Mouse (Mus musculus) limb, embryonic 14.5 days (tissue): ENCODE data around the gene Dcdc2a. TPM values are rescaled to one million over a fixed set of nuclear protein-coding genes. Genes with fewer than 3 reads are reported as not detected.

Experiments
- ATAC-seq: fragments of 200-750 bp; cut with Nextera tagmentation; 2 replicates; pipeline ENCODE4 v1.8.0; 2017; ENCODE audit warnings: low read depth, moderate number of reproducible peaks, moderate TSS enrichment; ENCODE audit not compliant: low FRiP score
- DNase-seq: peaks from one replicate; pipeline ENCODE4 v3.0.0-alpha.2; 2015; ENCODE audit warnings: low spot score
- H3K27ac ChIP-seq: fragments of 300-500 bp; sonication (generic); replicated peaks from 2 replicates; pipeline ENCODE4 v1.5.1; 2014; ENCODE audit warnings: low read depth, mild to moderate bottlenecking, low read length, moderate library complexity, mixed read lengths
- H3K27me3 ChIP-seq: fragments of 300-500 bp; sonication (generic); 2 replicates; pipeline ENCODE4 v1.6.1; 2014; ENCODE audit warnings: low read length, mixed read lengths; ENCODE audit not compliant: control insufficient read depth, insufficient read depth
- H3K36me3 ChIP-seq: fragments of 300-500 bp; sonication (generic); 2 replicates; pipeline ENCODE4 v1.6.1; 2014; ENCODE audit warnings: mild to moderate bottlenecking, low read length, moderate library complexity, mixed read lengths; ENCODE audit not compliant: control insufficient read depth, insufficient read depth
- H3K4me1 ChIP-seq: fragments of 300-500 bp; sonication (generic); 2 replicates; pipeline ENCODE4 v1.6.1; 2014; ENCODE audit warnings: antibody characterized with exemption, low read length, mixed read lengths; ENCODE audit not compliant: control insufficient read depth, insufficient read depth
- H3K4me2 ChIP-seq: fragments of 300-500 bp; sonication (generic); replicated peaks from 2 replicates; pipeline ENCODE4 v1.6.1; 2014; ENCODE audit warnings: low read depth, mild to moderate bottlenecking, low read length, moderate library complexity; ENCODE audit not compliant: severe bottlenecking
- H3K4me3 ChIP-seq: fragments of 300-500 bp; sonication (generic); replicated peaks from 2 replicates; pipeline ENCODE4 v1.5.1; 2014; ENCODE audit warnings: low read length
- H3K9ac ChIP-seq: fragments of 300-500 bp; sonication (generic); 2 replicates; pipeline ENCODE4 v1.6.1; 2014; ENCODE audit warnings: mild to moderate bottlenecking, low read depth, low read length, moderate library complexity; ENCODE audit not compliant: severe bottlenecking
- H3K9me3 ChIP-seq: fragments of 300-500 bp; sonication (generic); 2 replicates; pipeline ENCODE4 v1.6.1; 2016; ENCODE audit warnings: low read length; ENCODE audit not compliant: control insufficient read depth
- POLR2A ChIP-seq: fragments of 200-500 bp; IDR thresholded peaks from 2 replicates; pipeline ENCODE4 v1.8.0; 2012; ENCODE audit warnings: inconsistent platforms, mild to moderate bottlenecking, moderate library complexity, borderline replicate concordance; ENCODE audit not compliant: insufficient read depth, insufficient read length; ENCODE audit errors: extremely low read depth
- WGBS: fragments of 180-500 bp; shearing (Covaris S2); extraction: QIAGEN DNeasy Blood & Tissue Kit; methylation state at CpG from one replicate; pipeline ENCODE4 v1.1.7; 2014; 5-methylcytosine and 5-hydroxymethylcytosine counted together
- polyA plus RNA-seq, 2 experiments: library from polyadenylated mRNA; depleted of rRNA in 1 of 2; stranded (reverse) in 1 of 2; unstranded in 1 of 2; fragments of >200 nt; fragmentation: Nextera tagmentation in 1 of 2; extraction: Ambion mirVana in 1 of 2; gene quantifications; 2 replicates each; pipeline versions ENCODE4 v1.2.1 to v1.2.3; 2012 to 2014

Dcdc2a gene
- polyA plus RNA-seq, 2 experiments: 0.82 to 0.84 TPM

- no peak overlapping the region for H3K9ac ChIP-seq
- H3K4me3 ChIP-seq: no peak overlapping the region
- H3K4me1 ChIP-seq: peaks cover 6% of the 10 kb centered on the region; the same call in 1 of the 2 replicates
- H3K4me2 ChIP-seq: no peak overlapping the region
- 54% methylated on average over 5 of the region's 5 CpGs for WGBS
- no peak for DNase-seq
- H3K9me3 ChIP-seq: no peaks in the 10 kb centered on the region
- H3K27me3 ChIP-seq: no peaks in the 10 kb centered on the region
- H3K27ac ChIP-seq: no peak overlapping the region
- H3K36me3 ChIP-seq: no peaks in the 10 kb centered on the region
- no peak for ATAC-seq
- no peak for TF ChIP-seq POLR2A
Measured at GRCm38 (mm10) chr13:25106740-25107139, 50.9 kb downstream of the Dcdc2a start.

GRCm38 (mm10) chr13:25108353-25108752, 52.5 kb downstream of the Dcdc2a start:
- ATAC-seq: no peak
- no peaks in the 10 kb centered on the region for H3K9me3 ChIP-seq
- no peak overlapping the region for H3K4me2 ChIP-seq
- no peak overlapping the region for H3K4me3 ChIP-seq
- H3K9ac ChIP-seq: no peak overlapping the region
- DNase-seq: no peak
- H3K27ac ChIP-seq: no peak overlapping the region
- peaks cover 6% of the 10 kb centered on the region; the same call in 1 of the 2 replicates for H3K4me1 ChIP-seq
- WGBS: 72% methylated on average over 3 of the region's 3 CpGs
- no peaks in the 10 kb centered on the region for H3K36me3 ChIP-seq
- no peak for TF ChIP-seq POLR2A
- no peaks in the 10 kb centered on the region for H3K27me3 ChIP-seq

GRCm38 (mm10) chr13:25110592-25111095, 54.8 kb downstream of the Dcdc2a start:
- H3K36me3 ChIP-seq: no peaks in the 10 kb centered on the region
- ATAC-seq: no peak
- 74% methylated on average over 5 of the region's 5 CpGs for WGBS
- no peak for DNase-seq
- no peak overlapping the region for H3K9ac ChIP-seq
- H3K27ac ChIP-seq: no peak overlapping the region
- TF ChIP-seq POLR2A: no peak
- H3K4me3 ChIP-seq: no peak overlapping the region
- H3K4me2 ChIP-seq: no peak overlapping the region
- no peaks in the 10 kb centered on the region for H3K9me3 ChIP-seq
- H3K4me1 ChIP-seq: peaks cover under 1% of the 10 kb centered on the region; the same call in 1 of the 2 replicates
- no peaks in the 10 kb centered on the region for H3K27me3 ChIP-seq

DNA sequence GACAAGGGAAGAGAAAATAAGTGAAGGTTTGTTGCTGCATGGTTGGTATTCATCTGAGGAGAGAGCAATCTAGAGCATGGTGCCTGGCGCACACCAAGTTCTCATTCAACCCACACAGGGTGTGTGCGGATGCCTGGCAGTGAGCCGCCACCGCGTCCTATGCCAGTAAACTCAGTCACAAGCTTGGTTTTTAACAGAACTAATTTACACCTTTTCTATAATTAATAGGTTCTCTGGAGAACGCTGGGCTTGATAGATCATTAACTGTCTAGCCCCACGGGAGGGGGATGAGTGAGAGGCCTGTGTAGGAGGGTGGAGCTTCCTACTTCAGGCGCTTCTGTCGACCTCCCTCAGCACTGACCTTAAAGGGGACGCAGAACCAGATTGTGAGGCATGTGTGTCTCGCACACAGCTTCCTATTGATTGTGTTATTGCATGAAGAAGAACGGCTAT, 59.7 kb downstream of the Dcdc2a start:
- DNase-seq: no peak
- no peaks in the 10 kb centered on the region for H3K4me1 ChIP-seq
- peak overlapping the region; percentile 55 for H3K9ac ChIP-seq
- 29% methylated on average over 12 of the region's 12 CpGs for WGBS
- peak overlapping the region; percentile 32 for H3K4me3 ChIP-seq
- peak; percentile 37; the same call in 1 of the 2 replicates for ATAC-seq
- TF ChIP-seq POLR2A: 0 out of 2 replicates have a peak, but pooled peaks have one; percentile 8
- H3K27ac ChIP-seq: no peak overlapping the region
- H3K36me3 ChIP-seq: no peaks in the 10 kb centered on the region
- peak overlapping the region; percentile 58 for H3K4me2 ChIP-seq
- H3K9me3 ChIP-seq: no peaks in the 10 kb centered on the region
- H3K27me3 ChIP-seq: no peaks in the 10 kb centered on the region

- Histone ChIP-seq H3K4me1 (no peaks in the 10 kb centered on the region), H3K4me2 (peak overlapping the region; percentile 58), H3K27me3 (no peaks in the 10 kb centered on the region), H3K9ac (peak overlapping the region; percentile 55), H3K4me3 (peak overlapping the region; percentile 32), H3K9me3 (no peaks in the 10 kb centered on the region), H3K27ac (no peak overlapping the region), H3K36me3 (no peaks in the 10 kb centered on the region)
- peak; percentile 44; the same call in 1 of the 2 replicates for ATAC-seq
- no peak for TF ChIP-seq POLR2A
- peak; percentile 43 for DNase-seq
- 3% methylated on average over 11 of the region's 11 CpGs for WGBS
Measured at GRCm38 (mm10) chr13:25115971-25116370, 60.2 kb downstream of the Dcdc2a start.
